Comparison of ENCODE assay signal across 8 mouse cellular contexts in the genomic region with DNA sequence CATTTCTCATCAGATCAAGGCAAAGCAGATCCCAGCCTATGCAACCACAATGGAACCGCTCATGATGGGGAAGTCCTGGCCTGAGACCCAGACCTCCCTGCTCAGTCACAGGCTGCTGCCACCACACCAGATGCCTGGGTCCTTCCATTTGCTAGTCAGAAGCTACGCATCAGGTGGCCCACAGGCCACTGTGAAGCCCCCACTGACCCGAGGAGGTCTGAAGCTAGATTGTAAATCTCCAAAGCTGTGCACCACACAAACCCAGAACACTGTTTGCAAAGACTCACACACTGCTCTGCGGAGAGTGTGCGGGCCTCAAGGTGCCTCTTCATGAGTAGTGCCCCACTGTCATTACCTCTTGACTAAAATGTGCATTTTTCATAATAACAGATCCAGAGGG. TPM values are rescaled to one million over a fixed set of nuclear protein-coding genes. Genes with fewer than 3 reads are reported as not detected.
DNase-seq lines count a peak whose midpoint lies in the region; ATAC-seq and TF ChIP-seq lines count a peak whose summit lies in the region.
"Had no signal": no experiment of that assay in that cellular context is flagged by ENCODE, and none has a peak within 500 bp of the region (broad histone marks: within the 10 kb centered on the region; RNA-seq: fewer than 3 reads in every experiment).

No protein-coding gene starts in this region.

- no peak for TF ChIP-seq POLR2A in lung, adult 2 months (IDR thresholded peaks at IDR 0.05; ENCODE audit: borderline replicate concordance, extremely low read depth, low read depth, low read length)

- H3K36me3 ChIP-seq in heart, embryonic 10.5 days, result peaks cover 21% of the 10 kb centered on the region
- no peaks in the 10 kb centered on the region; the same call in none of the 2 replicates for H3K36me3 ChIP-seq in stomach, embryonic 14.5 days (ENCODE audit: control insufficient read depth, insufficient read depth, low read length)

- no peak overlapping the region for H3K4me3 ChIP-seq in heart, embryonic 10.5 days
- H3K4me3 ChIP-seq in lung, adult 2 months (replicated peaks; ENCODE audit: extremely low read depth, low read depth, low read length), result no peak overlapping the region
- H3K4me3 ChIP-seq in stomach, embryonic 14.5 days (ENCODE audit: low read depth, low read length), result no peak overlapping the region
- H3K4me3 ChIP-seq: forebrain, embryonic 10.5 days had no signal

- H3K27me3 ChIP-seq in heart, embryonic 10.5 days (ENCODE audit: insufficient read depth, poor library complexity, severe bottlenecking), result peaks cover 7% of the 10 kb centered on the region; the same call in 1 of the 2 replicates
- H3K27me3 ChIP-seq in stomach, embryonic 14.5 days (ENCODE audit: control insufficient read depth, insufficient read depth, low read length), result no peaks in the 10 kb centered on the region

- H3K9ac ChIP-seq in stomach, embryonic 14.5 days (replicated peaks; ENCODE audit: low read depth, low read length), result no peak overlapping the region

- H3K4me1 ChIP-seq in heart, embryonic 10.5 days, result peaks cover 54% of the 10 kb centered on the region
- H3K4me1 ChIP-seq in lung, adult 2 months (ENCODE audit: control insufficient read depth, insufficient read depth, low read length), result peaks cover 32% of the 10 kb centered on the region
- H3K4me1 ChIP-seq in stomach, embryonic 14.5 days (ENCODE audit: control insufficient read depth, insufficient read depth, low read length), result peaks cover 17% of the 10 kb centered on the region; the same call in 1 of the 2 replicates

- no peak for ATAC-seq in stomach, embryonic 14.5 days (ENCODE audit: insufficient number of reproducible peaks, insufficient read depth, low FRiP score, low read depth)
- no peak for ATAC-seq in monocyte, adult 5-6 weeks (replicated peaks; ENCODE audit: insufficient number of reproducible peaks, low FRiP score, low TSS enrichment, poor library complexity, severe bottlenecking)

- WGBS in heart, embryonic 10.5 days, result 90% methylated on average over 5 of the region's 5 CpGs
- 86% methylated on average over 5 of the region's 5 CpGs for WGBS in lung, adult 2 months
- WGBS in stomach, embryonic 14.5 days, result 85% methylated on average over 5 of the region's 5 CpGs

- no peak for TF ChIP-seq CTCF in lung, adult 2 months (IDR thresholded peaks at IDR 0.05; ENCODE audit: insufficient read depth, low read length)

- DNase-seq in heart, embryonic 10.5 days (ENCODE audit: low spot score), result peak; percentile 63
- no peak for DNase-seq in heart, adult 18-20 months
- DNase-seq in lung, adult 2 months, result peak; percentile 2
- no peak for DNase-seq in lung, postnatal 25 days (ENCODE audit: low spot score)
- DNase-seq in heart, postnatal 4 days, result peak; percentile 25

- no peak overlapping the region for H3K4me2 ChIP-seq in stomach, embryonic 14.5 days (replicated peaks; ENCODE audit: low read depth, low read length)

- H3K27ac ChIP-seq in heart, embryonic 10.5 days, result no peak overlapping the region
- H3K27ac ChIP-seq in stomach, embryonic 14.5 days (ENCODE audit: low read length), result peak overlapping the region; percentile 18; the same call in 1 of the 2 replicates
- H3K27ac ChIP-seq: forebrain, embryonic 10.5 days had no signal

- no peaks in the 10 kb centered on the region; the same call in 1 of the 2 replicates for H3K9me3 ChIP-seq in heart, embryonic 10.5 days
- no peaks in the 10 kb centered on the region for H3K9me3 ChIP-seq in stomach, embryonic 14.5 days (ENCODE audit: control insufficient read depth, low read depth, low read length)

RNA-seq across cellular contexts. Expression of a gene that starts 49.0 kb away (rescaled TPM):
- polyA plus RNA-seq in heart, embryonic 10.5 days (2016; fragmentation: Nextera tagmentation; extraction: Ambion mirVana), result 37.1 and 40.8 TPM in 2 replicates
- 10 to 100 TPM; 32.4 to 33.2 TPM for total RNA-seq in heart, adult 18-20 months (2021)
- 11.0 and 12.2 TPM in 2 replicates for polyA plus RNA-seq in lung, adult 2 months (2012; rRNA removed)
- 10 to 100 TPM; 36.1 to 36.7 TPM for total RNA-seq in heart, postnatal 4 days (2021)
- 42.1 and 45.1 TPM in 2 replicates for polyA plus RNA-seq in stomach, embryonic 14.5 days (2014; fragmentation: Nextera tagmentation; extraction: Ambion mirVana)
- total RNA-seq in monocyte, adult 5-6 weeks (2017), result 67.9 to 73.5 TPM (median 73.1 TPM) in 3 replicates

RNA-seq across cellular contexts. Expression of a gene that starts 50.5 kb away (rescaled TPM):
- polyA plus RNA-seq in heart, embryonic 10.5 days (2016; fragmentation: Nextera tagmentation; extraction: Ambion mirVana), result 26.5 and 30.1 TPM in 2 replicates
- 10 to 100 TPM; 60.0 to 60.9 TPM for total RNA-seq in heart, adult 18-20 months (2021)
- 40.9 and 50.1 TPM in 2 replicates for polyA plus RNA-seq in lung, adult 2 months (2012; rRNA removed)
- total RNA-seq in heart, postnatal 4 days (2021), result 10 to 100 TPM; 78.7 to 80.1 TPM
- 8.9 and 10.7 TPM in 2 replicates for polyA plus RNA-seq in stomach, embryonic 14.5 days (2014; fragmentation: Nextera tagmentation; extraction: Ambion mirVana)
- total RNA-seq in monocyte, adult 5-6 weeks (2017), result 37.1 to 51.1 TPM (median 40.7 TPM) in 3 replicates

Comparison
In these comparisons a context has a peak if more than half of its experiments do, and no peak if none do; other contexts are left out.
1. DNase-seq: peak in heart, embryonic 10.5 days (single experiment), lung, adult 2 months (single experiment) and heart, postnatal 4 days (single experiment); none in heart, adult 18-20 months (0 of 2) and lung, postnatal 25 days (single experiment).